Mouse (Mus musculus): Measurements from ENCODE around the gene Hdac9. TPM values are rescaled to one million over a fixed set of nuclear protein-coding genes. Genes with fewer than 3 reads are reported as not detected.

Gene Hdac9
- total and polyA plus RNA-seq, 2 experiments from 2014 or later, result 14.9 to 21.6 TPM

DNA sequence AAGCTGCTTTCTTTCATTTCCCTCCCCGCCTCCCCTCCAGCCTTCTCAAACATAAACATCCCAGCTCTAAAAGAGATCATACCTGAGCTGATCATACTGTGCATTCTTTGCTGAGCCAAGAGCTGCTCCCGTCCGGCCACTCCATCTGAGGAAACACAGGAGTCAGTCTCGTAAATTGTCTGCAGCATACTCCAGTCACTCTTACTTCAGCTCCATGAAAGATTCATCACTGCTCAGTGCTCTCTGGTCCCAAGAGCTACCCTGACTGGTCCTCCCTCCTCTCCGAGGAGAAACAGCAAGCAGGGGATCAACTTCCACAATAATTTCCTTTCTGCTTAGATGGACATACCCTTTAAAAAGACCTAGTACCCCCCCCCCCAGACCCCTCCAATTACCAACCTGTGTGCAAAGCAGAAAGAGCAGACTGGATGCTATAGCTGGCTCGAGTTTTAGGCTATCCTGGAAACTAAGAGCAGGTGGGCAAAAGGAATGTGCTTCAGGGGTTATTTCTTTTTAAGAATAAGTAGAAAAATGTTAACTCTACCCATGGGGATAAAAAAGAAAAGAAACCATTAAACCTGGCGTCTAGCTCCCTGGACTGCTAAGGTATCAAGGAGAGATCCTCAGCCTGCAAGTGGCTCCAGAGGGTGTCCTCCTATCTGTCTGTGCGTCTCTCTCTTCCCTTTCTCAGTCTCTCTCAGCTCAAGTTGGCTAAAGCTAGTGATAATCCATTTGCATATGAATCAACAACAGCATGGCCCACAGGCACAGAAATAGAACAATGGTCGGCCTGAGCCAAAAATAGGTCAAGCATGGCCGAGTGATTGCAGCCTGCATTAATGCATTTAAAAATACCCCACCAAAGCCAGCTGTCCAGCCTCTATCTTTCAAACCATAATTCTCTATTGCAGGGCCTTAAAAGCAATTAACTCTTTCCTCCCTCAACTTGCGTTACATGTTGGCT is 388.4 kb downstream of the Hdac9 start:
- Histone ChIP-seq H3K9me3 (ENCODE audit: low read length) (no peaks in the 10 kb centered on the region), H3K4me3 (ENCODE audit: low read depth, low read length) (peak overlapping the region; percentile 33), H3K4me2 (ENCODE audit: low read depth) (peak overlapping the region; percentile 48), H3K4me1 (ENCODE audit: insufficient read depth) (peaks cover 10% of the 10 kb centered on the region), H3K27ac (ENCODE audit: low read depth, low read length) (peak overlapping the region; percentile 62), H3K9ac (peak overlapping the region; percentile 44), H3K36me3 (ENCODE audit: insufficient read depth) (no peaks in the 10 kb centered on the region), H3K27me3 (ENCODE audit: insufficient read depth, low read length) (no peaks in the 10 kb centered on the region)
- TF ChIP-seq CTCF (IDR thresholded peaks at IDR 0.05; ENCODE audit: low read depth), result no peak
- 5% methylated on average over 11 of the region's 11 CpGs for WGBS
- DNase-seq (no peak), ATAC-seq (peak; percentile 85)

- H3K9me3 ChIP-seq (ENCODE audit: low read length), result no peaks in the 10 kb centered on the region
- H3K27me3 ChIP-seq (ENCODE audit: insufficient read depth, low read length), result no peaks in the 10 kb centered on the region
- no peaks in the 10 kb centered on the region for H3K36me3 ChIP-seq (ENCODE audit: insufficient read depth)
- H3K4me3 ChIP-seq (ENCODE audit: low read depth, low read length), result peak overlapping the region; percentile 33
- H3K4me1 ChIP-seq (ENCODE audit: insufficient read depth), result peaks cover 10% of the 10 kb centered on the region
- H3K4me2 ChIP-seq (ENCODE audit: low read depth), result peak overlapping the region; percentile 48
- no peak for TF ChIP-seq CTCF (IDR thresholded peaks at IDR 0.05; ENCODE audit: low read depth)
- ATAC-seq (no peak), DNase-seq (peak; percentile 31)
- peak overlapping the region; percentile 44 for H3K9ac ChIP-seq
- WGBS, result 28% methylated on average over 4 of the region's 4 CpGs
- peak overlapping the region; percentile 62 for H3K27ac ChIP-seq (ENCODE audit: low read depth, low read length)
Measured at GRCm38 (mm10) chr12:34527761-34528160, 389.1 kb downstream of the Hdac9 start.

DNA sequence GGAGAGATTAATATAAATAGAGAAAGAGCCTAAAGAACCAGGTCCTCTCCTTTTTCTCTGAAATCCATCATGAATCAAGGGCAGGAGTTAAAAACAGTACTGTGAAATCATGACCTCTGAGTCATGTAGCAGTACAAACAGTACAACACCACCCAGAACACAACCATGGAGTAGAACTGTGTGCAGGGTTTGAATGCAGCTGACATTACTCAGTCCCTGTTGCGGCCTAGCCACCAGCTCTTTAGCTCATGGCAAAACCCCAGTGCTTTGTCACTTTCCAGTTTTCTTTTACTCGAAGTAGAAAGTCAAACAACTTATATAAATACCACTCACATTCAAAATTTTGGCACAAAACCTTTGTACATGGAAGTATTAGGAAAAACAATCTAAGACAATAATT is 395.4 kb downstream of the Hdac9 start:
- TF ChIP-seq CTCF (IDR thresholded peaks at IDR 0.05; ENCODE audit: low read depth), result no peak
- Histone ChIP-seq H3K27ac (ENCODE audit: low read depth, low read length) (no peak overlapping the region), H3K27me3 (ENCODE audit: insufficient read depth, low read length) (no peaks in the 10 kb centered on the region), H3K9ac (no peak overlapping the region), H3K36me3 (ENCODE audit: insufficient read depth) (no peaks in the 10 kb centered on the region), H3K4me3 (ENCODE audit: low read depth, low read length) (no peak overlapping the region), H3K4me1 (ENCODE audit: insufficient read depth) (peaks cover 3% of the 10 kb centered on the region), H3K9me3 (ENCODE audit: low read length) (no peaks in the 10 kb centered on the region), H3K4me2 (ENCODE audit: low read depth) (no peak overlapping the region)
- WGBS, result 73% methylated on average over 2 of the region's 2 CpGs
- ATAC-seq (no peak), DNase-seq (no peak)

DNA sequence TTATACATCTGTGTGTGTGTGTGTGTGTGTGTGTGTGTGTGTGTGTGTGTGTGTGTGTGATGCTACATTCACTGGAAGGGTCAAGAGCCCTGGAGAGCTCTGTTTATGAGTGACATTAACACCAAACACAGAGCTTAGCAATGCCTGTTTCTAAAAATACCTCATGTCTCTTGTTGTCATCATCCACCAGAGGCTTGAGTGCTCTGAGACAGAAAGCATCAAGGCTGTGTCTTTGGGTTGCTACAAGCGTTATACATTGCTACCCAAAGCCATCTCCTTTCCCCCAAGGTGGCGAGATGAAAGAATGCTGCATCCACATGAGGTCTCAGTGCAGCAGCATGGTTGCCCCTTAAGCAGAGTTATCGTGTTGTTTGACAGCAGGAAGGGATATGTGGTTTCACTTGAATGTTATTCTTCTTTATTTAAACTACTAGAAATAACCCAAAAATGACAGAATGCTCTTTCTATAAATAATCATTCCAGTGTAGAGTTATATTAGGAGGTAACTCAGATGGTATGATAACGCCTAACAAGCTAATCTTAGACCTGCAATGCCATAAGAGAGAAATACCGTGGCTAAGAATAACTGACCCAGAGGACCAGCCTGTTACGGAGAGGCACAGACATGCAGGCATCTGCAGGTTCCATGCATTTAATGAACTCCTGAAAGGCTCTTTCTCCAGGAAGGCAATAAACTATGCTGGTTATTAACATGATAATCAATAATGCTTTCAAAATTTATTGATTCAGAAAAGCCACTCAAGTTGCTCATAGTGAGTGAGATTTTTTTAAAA is 399.9 kb downstream of the Hdac9 start:
- ATAC-seq (peak; percentile 29), DNase-seq (no peak)
- Histone ChIP-seq H3K27ac (ENCODE audit: low read depth, low read length) (no peak overlapping the region; the same call in 1 of the 2 replicates), H3K9ac (no peak overlapping the region), H3K27me3 (ENCODE audit: insufficient read depth, low read length) (no peaks in the 10 kb centered on the region), H3K4me2 (ENCODE audit: low read depth) (no peak overlapping the region), H3K36me3 (ENCODE audit: insufficient read depth) (no peaks in the 10 kb centered on the region), H3K4me1 (ENCODE audit: insufficient read depth) (no peaks in the 10 kb centered on the region), H3K4me3 (ENCODE audit: low read depth, low read length) (no peak overlapping the region), H3K9me3 (ENCODE audit: low read length) (no peaks in the 10 kb centered on the region)
- no peak for TF ChIP-seq CTCF (IDR thresholded peaks at IDR 0.05; ENCODE audit: low read depth)
- 71% methylated on average over 6 of the region's 6 CpGs for WGBS

DNA sequence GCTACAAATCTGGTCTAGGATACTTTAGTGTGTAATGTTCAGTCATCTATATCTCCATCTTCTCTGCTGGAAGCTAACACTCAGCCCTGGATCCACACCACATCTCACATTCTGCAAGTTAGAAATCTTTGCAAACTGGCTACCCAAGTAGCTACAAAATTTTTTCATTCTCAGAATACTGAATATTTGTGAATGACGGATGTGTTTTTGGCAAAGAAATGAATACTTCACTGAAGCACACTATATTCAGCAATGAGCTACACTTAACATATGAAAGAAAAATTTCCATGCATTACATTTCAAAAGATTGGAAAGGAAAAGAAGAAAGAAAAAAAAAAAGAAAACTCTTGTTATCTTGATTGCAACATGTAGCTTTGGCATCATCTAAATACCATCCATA is 410.6 kb downstream of the Hdac9 start:
- no peak for TF ChIP-seq CTCF (IDR thresholded peaks at IDR 0.05; ENCODE audit: low read depth)
- peak; percentile 30 for DNase-seq
- ATAC-seq, result peak; percentile 76
- Histone ChIP-seq H3K4me2 (ENCODE audit: low read depth) (no peak overlapping the region), H3K4me1 (ENCODE audit: insufficient read depth) (no peaks in the 10 kb centered on the region), H3K27me3 (ENCODE audit: insufficient read depth, low read length) (no peaks in the 10 kb centered on the region), H3K9ac (no peak overlapping the region), H3K36me3 (ENCODE audit: insufficient read depth) (no peaks in the 10 kb centered on the region), H3K4me3 (ENCODE audit: low read depth, low read length) (no peak overlapping the region), H3K27ac (ENCODE audit: low read depth, low read length) (no peak overlapping the region), H3K9me3 (ENCODE audit: low read length) (no peaks in the 10 kb centered on the region)
- WGBS, result 53% methylated on average over 1 of the region's 1 CpGs

DNA sequence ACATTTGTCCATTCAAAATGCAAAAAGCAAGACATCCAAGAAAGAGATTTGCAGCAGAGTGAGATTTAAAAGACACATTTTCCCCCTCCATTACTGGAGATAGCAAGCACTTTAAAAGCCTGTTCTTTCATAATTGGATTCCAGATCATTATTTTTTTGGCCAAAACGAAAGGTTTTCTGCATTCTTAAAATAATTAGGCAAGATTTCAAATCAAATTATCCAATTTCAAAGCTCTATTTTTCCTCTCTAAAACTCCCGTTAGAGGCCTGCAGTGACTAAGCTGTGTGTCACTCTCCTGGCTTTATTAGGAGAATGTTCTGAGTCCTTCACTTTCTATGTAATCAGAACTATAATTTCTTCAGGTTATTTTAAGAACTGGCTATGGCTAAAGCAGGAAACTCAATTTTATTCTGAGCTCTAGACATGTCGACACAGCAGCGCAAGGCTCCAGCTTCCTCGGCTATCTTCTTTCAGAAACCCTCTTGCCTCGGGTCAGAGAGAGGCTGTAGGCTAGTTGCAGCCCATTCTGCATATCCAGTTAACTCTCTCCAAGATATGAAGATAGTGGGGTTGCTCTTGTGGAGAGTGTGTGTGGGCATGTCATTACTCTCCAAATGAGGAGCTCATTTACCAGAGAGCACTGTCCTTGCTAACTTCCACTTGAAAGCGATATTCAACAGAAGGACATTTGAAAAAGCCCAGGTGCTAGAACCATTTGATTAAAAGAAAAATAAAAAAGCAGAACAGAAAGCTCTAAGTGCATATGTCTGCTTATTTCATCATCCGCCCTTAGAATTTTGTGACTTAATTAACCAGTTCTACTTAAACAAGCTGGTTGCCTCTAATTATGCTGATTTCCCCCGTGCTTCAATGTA is 417.9 kb downstream of the Hdac9 start:
- Histone ChIP-seq H3K36me3 (ENCODE audit: insufficient read depth) (no peaks in the 10 kb centered on the region), H3K4me2 (ENCODE audit: low read depth) (peak overlapping the region; percentile 6; the same call in 1 of the 2 replicates), H3K9ac (no peak overlapping the region), H3K4me3 (ENCODE audit: low read depth, low read length) (no peak overlapping the region), H3K27me3 (ENCODE audit: insufficient read depth, low read length) (no peaks in the 10 kb centered on the region), H3K9me3 (ENCODE audit: low read length) (no peaks in the 10 kb centered on the region), H3K4me1 (ENCODE audit: insufficient read depth) (0 out of 2 replicates have a peak, but pooled peaks cover 2% of the 10 kb centered on the region), H3K27ac (ENCODE audit: low read depth, low read length) (peak overlapping the region; percentile 36)
- WGBS, result 38% methylated on average over 9 of the region's 9 CpGs
- no peak for TF ChIP-seq CTCF (IDR thresholded peaks at IDR 0.05; ENCODE audit: low read depth)
- DNase-seq (peak; percentile 31), ATAC-seq (peak; percentile 30)

Measured in forebrain, postnatal 0 days (tissue).